Mouse (Mus musculus) C2C12 (cell line): Measurements from ENCODE around the gene Lipc. TPM values are rescaled to one million over a fixed set of nuclear protein-coding genes. Genes with fewer than 3 reads are reported as not detected.

Experiments
- H3K27me3 ChIP-seq: one replicate; pipeline ENCODE4 v1.6.1; 2011; ENCODE audit not compliant: control insufficient read depth, insufficient read depth, insufficient read length
- H3K36me3 ChIP-seq: one replicate; pipeline ENCODE4 v1.6.1; 2011; ENCODE audit not compliant: control insufficient read depth, insufficient read depth
- H3K4me3 ChIP-seq: one replicate; pipeline ENCODE4 v1.5.1; 2011; ENCODE audit warnings: mild to moderate bottlenecking, control low read depth; ENCODE audit not compliant: poor library complexity, insufficient read depth, severe bottlenecking
- H3K79me2 ChIP-seq: one replicate; pipeline ENCODE4 v1.6.1; 2011; ENCODE audit not compliant: control insufficient read depth, insufficient read depth
- H3K79me3 ChIP-seq: one replicate; pipeline ENCODE4 v1.6.1; 2011; ENCODE audit warnings: low read depth, control low read depth
- H3ac ChIP-seq: one replicate; pipeline ENCODE3; 2011; ENCODE audit warnings: low read depth; ENCODE audit not compliant: control insufficient read depth, insufficient read length
- CEBPB ChIP-seq: IDR thresholded peaks from one replicate; pipeline ENCODE4 v1.6.1; 2011; ENCODE audit warnings: low read depth, mild to moderate bottlenecking, control low read depth, moderate library complexity
- CTCF ChIP-seq: IDR thresholded peaks from one replicate; pipeline ENCODE4 v1.5.1; 2011; ENCODE audit not compliant: control insufficient read depth, insufficient read depth, insufficient read length
- FOSL1 ChIP-seq: IDR thresholded peaks from one replicate; pipeline ENCODE4 v1.8.0; 2011; ENCODE audit warnings: mild to moderate bottlenecking, low read length; ENCODE audit not compliant: poor library complexity, insufficient read depth, severe bottlenecking
- MAX ChIP-seq: IDR thresholded peaks from one replicate; pipeline ENCODE4 v1.6.1; 2011; ENCODE audit warnings: mild to moderate bottlenecking, control low read depth
- MYOD1 ChIP-seq: IDR thresholded peaks from one replicate; pipeline ENCODE4 v1.6.1; 2011; ENCODE audit warnings: low read depth; ENCODE audit not compliant: control insufficient read depth, insufficient read length
- MYOG ChIP-seq: IDR thresholded peaks from one replicate; pipeline ENCODE4 v1.6.1; 2011; ENCODE audit not compliant: control insufficient read depth, insufficient read length; ENCODE audit errors: extremely low read depth
- USF1 ChIP-seq: IDR thresholded peaks from one replicate; pipeline ENCODE4 v1.6.1; 2011; ENCODE audit warnings: low read depth, mild to moderate bottlenecking, control low read depth, moderate library complexity
- polyA plus RNA-seq: library from polyadenylated mRNA; unstranded; fragments of >200 nt; fragmentation: generic; extraction: Trizol; gene quantifications from one replicate; pipeline ENCODE4 v1.2.1, GENCODE M21; 2012; ENCODE audit warnings: missing spikeins

Gene Lipc
- polyA plus RNA-seq, 1 experiment: not detected

GRCm38 (mm10) chr9:70833111-70833908 is 118.7 kb downstream of the Lipc start:
- no peaks in the 10 kb centered on the region for H3K79me2 ChIP-seq
- H3K36me3 ChIP-seq: no peaks in the 10 kb centered on the region
- H3K79me3 ChIP-seq: no peaks in the 10 kb centered on the region
- no peak overlapping the region for H3K4me3 ChIP-seq
- H3K27me3 ChIP-seq: no peaks in the 10 kb centered on the region
- H3ac ChIP-seq: no peak overlapping the region
- TF ChIP-seq CEBPB (no peak), USF1 (no peak), FOSL1 (no peak), MYOD1 (no peak), MAX (no peak), CTCF (no peak), MYOG (no peak)

GRCm38 (mm10) chr9:70832231-70832630 is 119.8 kb downstream of the Lipc start:
- Histone ChIP-seq H3ac (no peak overlapping the region), H3K36me3 (no peaks in the 10 kb centered on the region), H3K79me3 (no peaks in the 10 kb centered on the region), H3K4me3 (no peak overlapping the region), H3K27me3 (no peaks in the 10 kb centered on the region), H3K79me2 (no peaks in the 10 kb centered on the region)
- TF ChIP-seq CTCF (no peak), USF1 (no peak), MAX (no peak), CEBPB (no peak), MYOG (no peak), FOSL1 (no peak), MYOD1 (no peak)

- no peak overlapping the region for H3ac ChIP-seq
- H3K79me2 ChIP-seq: no peaks in the 10 kb centered on the region
- H3K79me3 ChIP-seq: no peaks in the 10 kb centered on the region
- TF ChIP-seq CTCF: no peak
- no peak for TF ChIP-seq USF1
- TF ChIP-seq MAX: no peak
- H3K4me3 ChIP-seq: no peak overlapping the region
- H3K27me3 ChIP-seq: no peaks in the 10 kb centered on the region
- no peaks in the 10 kb centered on the region for H3K36me3 ChIP-seq
These were observed 121.0 kb downstream of the Lipc start for GRCm38 (mm10) chr9:70830844-70831529.

GRCm38 (mm10) chr9:70829784-70830488 is 122.1 kb downstream of the Lipc start:
- H3K36me3 ChIP-seq: no peaks in the 10 kb centered on the region
- H3K79me2 ChIP-seq: no peaks in the 10 kb centered on the region
- H3K4me3 ChIP-seq: no peak overlapping the region
- TF ChIP-seq USF1 (no peak), MAX (no peak), MYOG (no peak)
- no peak overlapping the region for H3ac ChIP-seq
- no peaks in the 10 kb centered on the region for H3K27me3 ChIP-seq
- H3K79me3 ChIP-seq: no peaks in the 10 kb centered on the region

GRCm38 (mm10) chr9:70827911-70828310 is 124.1 kb downstream of the Lipc start:
- H3K4me3 ChIP-seq: no peak overlapping the region
- no peaks in the 10 kb centered on the region for H3K79me2 ChIP-seq
- H3K79me3 ChIP-seq: no peaks in the 10 kb centered on the region
- TF ChIP-seq MAX (no peak), CTCF (no peak), MYOG (no peak), FOSL1 (no peak), MYOD1 (no peak), USF1 (no peak), CEBPB (no peak)
- H3ac ChIP-seq: no peak overlapping the region
- H3K27me3 ChIP-seq: no peaks in the 10 kb centered on the region
- no peaks in the 10 kb centered on the region for H3K36me3 ChIP-seq
